Mouse (Mus musculus) retina, postnatal 7 days (tissue): ENCODE data around the gene Cdk17.
A peak's percentile ranks its signal among the peaks of the same experiment; 100 is the strongest.
"Not testable (repeated sequence)": the region's sequence is repeated elsewhere in the genome, so short reads cannot be mapped to it uniquely, and the experiment has no call there.

Source experiments
- DNase-seq: peaks from one replicate; pipeline ENCODE4 v3.0.0-alpha.2; 2012; ENCODE audit warnings: low read depth, low spot score

Cdk17 gene

DNA sequence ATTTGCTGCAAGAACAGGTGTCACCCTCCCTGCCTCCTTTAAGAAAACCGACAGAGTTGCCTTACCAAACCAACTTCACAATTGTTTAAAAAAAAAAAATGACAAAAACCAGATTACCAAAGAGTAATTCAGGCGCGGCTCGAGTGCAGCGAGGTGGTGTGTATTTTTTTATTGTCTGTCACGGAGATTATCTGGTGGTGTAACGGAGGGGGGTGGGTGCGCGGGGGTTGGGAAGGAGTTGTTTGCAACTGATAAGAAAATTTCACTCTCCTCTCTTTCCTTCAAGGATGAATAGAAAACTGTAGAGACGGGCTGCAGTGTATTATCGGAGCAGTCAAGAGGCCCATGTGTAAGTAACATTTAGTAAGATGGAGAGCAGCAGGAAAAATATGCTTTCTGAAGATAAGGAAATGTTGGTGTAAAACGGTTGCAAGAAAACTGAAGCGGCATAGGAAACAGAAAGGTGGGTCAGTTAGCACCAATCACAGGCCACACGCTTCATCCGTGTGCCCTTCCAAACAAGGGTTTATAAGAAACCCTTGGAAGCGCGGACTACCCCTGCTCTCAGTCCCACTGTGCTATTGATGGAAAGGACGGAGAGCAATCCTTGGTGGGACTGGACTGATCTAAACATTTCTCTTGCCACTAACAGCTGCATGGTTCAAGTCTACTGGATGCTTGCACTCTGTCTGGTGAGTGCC, 17.2 kb upstream of the Cdk17 start:
- no peak for DNase-seq

DNA sequence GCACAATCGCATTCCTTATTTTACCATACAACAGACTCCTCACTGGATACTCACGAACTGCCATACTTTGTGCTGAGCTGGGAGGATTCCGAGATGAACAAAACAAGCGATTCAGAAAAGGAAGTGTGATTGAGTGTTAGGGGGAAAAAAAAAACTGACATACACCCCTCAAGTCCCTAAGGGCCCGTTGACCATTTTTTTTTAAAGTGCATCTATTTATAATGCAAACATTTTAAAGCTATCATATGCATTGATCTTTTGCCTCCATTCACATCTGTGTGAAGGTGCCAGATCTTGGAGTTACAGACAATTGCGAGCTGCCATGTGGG, 16.7 kb upstream of the Cdk17 start:
- no peak for DNase-seq

DNA sequence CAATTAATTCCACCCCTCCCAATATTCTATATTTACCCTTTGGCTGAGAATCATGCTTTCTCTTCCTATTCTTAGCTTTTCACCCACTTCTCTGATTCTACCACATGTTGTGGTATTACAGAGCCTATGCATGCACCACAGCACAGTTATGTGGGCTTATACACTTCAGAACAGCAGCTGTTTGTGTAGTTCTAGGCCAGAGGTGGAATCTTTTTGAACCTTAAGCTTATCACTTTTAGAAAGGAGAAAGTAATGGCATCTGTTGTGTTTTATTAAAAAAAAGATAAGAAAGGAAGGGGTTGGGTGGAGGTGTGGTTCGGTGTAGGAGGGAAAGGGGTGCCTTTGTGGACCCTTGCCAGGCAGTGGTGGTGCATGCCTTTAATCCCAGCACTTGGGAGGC, 16.1 kb upstream of the Cdk17 start:
- DNase-seq: no peak

DNA sequence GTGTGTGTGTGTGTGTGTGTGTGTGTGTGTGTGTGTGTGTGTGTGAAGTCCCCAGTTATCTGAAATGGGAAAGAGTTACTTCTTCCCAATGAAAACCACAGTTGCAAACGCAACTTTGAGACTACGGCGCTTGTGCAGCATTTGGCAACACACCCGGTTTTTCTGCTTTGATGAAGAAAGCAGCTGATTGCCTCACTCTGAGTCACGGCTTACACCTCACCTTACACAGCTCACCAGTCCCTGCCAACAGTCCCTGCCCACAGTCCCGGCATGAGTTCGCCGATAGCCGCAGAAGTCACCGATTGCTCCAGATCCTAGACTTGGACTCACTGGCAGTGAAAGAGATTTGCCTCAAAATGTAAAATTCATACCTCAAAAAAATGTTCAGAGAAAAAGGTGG, 15.6 kb upstream of the Cdk17 start:
- DNase-seq: no peak

DNA sequence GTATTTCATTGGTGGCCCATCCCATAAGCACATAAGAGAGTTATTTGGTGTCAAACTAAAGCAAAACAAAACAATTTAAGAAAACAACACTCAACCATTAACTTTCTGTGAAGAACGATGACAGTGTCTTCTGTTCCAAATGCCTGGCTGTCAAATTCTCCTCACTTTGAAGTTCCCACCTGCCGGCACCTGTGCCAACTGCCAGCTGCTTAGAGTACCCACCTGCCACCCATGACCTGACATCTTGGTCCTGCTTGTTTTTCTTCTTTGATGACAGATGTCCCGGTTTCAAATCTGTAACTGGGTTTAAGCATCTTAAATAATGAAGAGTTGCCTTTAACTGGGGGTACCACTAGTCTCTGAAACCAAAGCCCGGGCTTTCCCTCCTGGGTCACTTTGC, 14.1 kb upstream of the Cdk17 start:
- DNase-seq: no peak

DNA sequence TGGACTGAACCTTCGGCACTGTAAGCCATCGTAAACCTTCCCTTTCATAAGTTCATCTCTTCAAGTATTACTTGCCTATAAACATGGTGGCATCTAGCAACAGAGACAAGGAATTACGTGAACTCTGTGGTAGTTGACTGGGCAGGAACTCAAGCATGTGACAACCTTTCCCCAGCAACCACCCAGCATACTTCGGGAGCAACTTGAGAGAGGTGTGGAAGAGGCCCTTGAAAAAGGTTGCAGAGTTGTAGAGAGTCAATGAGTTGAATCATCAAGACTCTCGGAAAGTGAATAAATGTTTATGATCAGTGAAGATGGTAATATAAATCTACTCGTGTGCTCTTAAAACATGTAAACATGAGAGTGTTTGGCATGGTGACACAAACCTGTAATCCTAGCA, 13.0 kb upstream of the Cdk17 start:
- no peak for DNase-seq

DNA sequence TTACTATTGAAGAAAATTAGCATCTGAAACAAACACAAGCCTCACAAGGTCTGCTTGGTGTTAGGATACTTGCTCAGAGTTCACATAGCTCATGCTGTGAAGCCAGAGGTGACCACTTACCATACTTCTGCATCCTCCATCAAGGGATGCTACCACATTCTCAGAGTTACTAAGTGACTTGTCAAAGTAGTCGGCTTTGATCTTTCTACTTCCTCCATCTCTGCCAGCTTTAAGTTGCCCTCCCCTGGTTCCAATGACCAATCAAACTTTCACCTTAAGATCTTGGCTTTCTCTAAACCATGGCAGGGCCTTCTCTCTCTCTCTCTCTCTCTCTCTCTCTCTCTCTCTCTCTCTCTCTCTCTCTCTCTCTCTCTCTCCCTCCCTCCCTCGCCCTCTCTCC, 11.1 kb upstream of the Cdk17 start:
- DNase-seq: no peak

DNA sequence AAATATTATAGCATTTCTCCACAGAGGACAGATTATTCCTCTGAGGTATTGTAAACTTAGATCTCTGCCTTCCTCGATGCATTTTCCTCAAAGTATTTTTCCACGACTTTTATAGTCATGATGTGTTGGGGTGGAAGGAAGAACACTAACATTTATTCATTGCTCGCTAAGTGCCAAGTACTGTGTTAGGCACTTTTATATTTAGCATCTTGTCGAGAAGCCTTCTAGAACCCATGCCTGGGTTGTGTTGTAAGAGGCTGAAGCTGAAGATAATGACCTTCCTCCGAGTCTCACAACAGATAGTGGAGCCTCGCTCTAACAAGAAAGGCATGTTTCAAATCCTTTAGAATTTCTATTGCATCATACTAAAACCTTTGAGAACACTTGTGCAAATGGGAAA, 8.9 kb upstream of the Cdk17 start:
- no peak for DNase-seq

DNA sequence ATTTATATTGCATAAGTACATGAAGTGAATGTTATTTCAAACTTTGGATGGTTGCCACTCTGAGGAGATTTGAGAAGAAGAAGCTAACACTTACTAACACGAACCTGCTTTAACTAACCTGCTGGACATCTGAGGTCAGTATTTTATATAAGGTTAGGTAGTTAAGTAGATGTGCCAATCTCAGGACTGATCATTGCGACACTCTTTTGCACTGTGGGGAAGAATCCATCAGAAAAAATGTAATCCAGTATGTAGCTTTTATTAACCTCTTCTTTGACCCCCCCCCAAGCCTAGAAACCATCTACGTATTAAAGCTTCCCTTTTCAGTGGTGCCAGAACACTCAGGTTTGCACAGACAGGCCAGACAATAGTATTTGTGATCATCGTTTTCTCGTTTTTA, 8.0 kb upstream of the Cdk17 start:
- DNase-seq: no peak

DNA sequence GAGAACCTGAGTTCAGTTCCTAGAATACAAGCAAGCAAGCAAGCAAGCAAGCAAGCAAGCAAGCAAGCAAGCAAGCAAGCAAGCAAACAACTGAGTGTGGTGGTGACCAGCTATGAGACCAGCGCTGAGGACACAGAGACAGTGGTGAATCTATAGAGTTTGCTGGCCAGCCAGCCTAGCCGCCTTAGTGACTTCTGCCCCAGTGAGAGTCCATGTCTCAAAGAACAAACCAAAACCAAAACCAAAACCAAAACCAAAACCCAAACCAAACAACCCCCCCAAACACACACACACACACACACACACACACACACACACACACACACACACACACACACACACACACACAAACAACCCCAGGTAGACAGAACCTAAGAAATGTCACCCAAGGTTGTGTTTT, 7.3 kb upstream of the Cdk17 start:
- not testable (repeated sequence) for DNase-seq

DNA sequence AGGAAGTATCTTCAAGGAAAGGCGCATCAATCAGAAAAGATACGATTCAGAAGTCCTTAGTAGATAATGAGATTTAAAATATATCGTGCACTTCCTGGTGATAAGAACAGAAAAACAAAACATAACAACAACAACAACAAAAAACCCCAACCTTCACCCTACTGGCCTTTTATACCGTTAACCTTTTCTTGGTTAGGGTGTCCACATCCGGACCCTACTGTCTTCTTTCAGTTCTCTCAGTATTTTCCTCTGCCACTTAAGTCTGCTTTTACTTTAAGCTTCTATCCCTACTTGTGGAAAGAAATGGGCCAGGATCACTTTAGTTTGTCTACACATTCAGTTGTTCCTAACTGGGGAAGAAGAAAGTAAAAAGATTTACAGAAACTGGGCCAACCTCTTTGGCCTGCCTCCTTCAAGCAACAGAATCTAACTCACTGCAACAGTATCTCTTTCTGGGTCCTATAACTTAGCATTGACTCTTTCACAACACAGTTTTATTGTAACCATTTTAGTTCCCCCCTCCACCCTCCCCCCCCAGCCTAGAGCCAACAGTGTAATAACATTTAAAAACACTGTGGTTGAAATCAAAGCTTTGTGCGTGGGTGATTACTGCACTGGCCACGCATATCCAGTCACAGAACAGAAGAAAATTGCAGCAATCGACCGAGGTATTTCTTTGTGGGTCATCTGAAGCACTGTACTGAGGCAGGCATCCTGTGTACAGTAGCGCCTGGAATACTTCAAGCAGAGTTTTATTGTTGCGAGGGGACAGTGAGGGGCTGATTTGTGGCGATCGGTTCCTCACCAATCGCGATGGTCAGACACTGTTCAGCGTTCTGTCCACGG, 801 bp upstream of the Cdk17 start:
- DNase-seq: no peak

DNA sequence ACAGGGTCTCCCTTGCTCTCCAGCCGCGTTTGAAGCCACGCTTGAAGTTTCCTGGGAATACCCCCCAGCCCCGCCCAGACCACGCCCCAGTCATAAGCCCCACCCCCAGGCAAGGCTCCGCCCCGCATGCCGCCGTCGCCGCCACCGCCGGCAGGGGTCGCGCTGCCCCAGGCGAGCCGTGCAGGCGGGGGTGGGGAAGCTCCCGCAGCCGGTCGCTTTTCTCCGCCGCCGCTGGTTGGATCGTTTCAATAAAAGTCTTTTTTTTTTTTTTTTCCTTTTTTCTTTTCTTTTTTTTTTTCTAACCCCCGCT, 223 bp upstream of the Cdk17 start:
- peak; percentile 82 for DNase-seq

DNA sequence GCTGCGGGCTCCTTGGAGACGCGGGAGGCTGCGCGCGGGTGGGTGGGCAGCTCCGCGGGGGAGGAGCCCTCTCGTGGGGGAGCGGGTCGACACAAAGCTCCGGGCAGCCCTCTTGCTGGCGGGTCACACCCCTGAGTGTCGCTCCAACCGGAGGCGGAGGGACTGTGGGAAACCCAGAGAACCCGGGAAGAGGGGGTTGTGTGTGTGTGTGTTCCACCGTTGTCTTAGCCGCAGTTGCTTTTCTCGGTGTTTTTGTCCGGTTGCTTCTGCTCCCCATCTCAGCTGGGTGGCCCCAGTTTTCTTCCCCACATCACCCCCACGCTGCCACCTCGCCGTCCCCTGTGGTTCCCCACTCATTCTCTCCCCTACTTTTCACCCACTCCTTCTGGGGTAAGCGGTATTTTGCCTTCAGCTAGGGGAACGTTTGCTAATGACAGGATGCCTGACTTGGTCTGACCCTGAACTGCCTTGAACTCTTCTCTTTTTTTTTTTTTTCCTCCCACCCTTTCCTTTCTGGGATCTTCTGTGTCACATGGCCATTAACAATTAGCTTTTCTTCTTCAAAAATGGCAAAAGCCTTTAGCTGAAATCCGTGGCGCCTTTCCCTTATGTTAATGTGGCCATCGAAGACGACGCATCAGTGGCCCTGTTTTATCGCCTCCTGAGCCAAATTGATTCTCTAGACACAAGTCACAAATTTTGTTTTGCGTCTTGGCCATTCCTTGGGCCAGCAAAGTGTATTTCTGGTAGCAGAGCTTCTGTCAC, 1.0 kb downstream of the Cdk17 start:
- DNase-seq: no peak

DNA sequence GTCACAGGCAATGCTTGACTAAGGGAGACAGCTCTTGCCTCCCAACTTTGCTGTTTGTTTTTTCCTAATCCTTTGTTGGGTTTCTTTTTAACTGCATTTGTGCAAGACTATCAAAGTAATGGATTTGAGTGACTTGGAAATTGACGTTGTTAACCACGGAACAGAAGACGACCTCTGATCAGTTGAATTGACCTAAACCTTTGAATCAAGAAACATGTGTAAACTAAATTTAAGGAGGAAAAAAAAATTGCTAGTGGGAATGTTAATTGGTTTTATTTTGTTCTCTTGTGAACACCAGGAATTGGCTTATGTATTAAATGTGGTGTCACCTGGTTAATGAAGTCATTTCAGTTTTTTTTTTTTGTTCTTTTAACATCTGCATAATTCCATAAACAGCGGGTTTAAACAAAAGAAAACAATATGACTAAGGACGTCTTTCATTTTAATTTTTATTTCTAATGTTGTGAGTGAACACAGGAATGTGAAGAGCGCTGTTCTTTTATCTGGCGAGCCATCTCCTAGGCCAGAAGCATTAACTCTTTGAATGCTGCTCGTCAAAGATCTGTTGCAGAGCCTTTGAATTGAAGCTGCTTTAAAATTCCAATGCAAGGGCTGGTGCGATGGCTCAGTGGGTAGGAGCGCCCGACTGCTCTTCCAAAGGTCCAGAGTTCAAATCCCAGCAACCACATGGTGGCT, 1.7 kb downstream of the Cdk17 start:
- DNase-seq: no peak

DNA sequence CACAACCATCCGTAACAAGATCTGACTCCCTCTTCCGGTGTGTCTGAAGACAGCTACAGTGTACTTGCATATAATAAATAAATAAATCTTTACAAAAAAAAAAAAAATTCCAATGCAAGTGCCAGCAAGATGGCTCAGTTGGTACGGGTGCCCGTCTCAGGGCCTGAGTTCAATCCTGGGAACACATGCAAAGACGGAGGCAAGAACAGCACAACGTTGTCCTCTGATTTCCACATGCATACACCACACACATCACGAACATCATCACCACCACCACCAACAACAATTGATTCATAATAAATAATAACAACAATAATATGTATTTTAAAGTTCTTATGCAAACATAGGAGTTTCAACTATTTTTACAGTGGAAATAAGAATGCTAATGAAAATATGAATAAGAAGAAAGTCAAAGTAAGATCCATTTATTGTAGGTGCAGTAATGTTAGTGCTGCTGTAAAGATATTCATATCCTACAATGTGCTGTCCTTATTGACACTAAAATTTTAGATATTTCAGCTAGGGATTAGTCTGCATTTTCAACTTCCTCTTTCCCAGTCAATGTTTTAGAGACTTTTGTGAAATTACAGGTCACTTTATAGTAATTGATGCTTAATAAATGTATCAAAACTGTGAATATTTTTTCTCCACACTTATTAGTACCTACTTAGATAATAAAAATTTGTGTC, 2.4 kb downstream of the Cdk17 start:
- no peak for DNase-seq

DNA sequence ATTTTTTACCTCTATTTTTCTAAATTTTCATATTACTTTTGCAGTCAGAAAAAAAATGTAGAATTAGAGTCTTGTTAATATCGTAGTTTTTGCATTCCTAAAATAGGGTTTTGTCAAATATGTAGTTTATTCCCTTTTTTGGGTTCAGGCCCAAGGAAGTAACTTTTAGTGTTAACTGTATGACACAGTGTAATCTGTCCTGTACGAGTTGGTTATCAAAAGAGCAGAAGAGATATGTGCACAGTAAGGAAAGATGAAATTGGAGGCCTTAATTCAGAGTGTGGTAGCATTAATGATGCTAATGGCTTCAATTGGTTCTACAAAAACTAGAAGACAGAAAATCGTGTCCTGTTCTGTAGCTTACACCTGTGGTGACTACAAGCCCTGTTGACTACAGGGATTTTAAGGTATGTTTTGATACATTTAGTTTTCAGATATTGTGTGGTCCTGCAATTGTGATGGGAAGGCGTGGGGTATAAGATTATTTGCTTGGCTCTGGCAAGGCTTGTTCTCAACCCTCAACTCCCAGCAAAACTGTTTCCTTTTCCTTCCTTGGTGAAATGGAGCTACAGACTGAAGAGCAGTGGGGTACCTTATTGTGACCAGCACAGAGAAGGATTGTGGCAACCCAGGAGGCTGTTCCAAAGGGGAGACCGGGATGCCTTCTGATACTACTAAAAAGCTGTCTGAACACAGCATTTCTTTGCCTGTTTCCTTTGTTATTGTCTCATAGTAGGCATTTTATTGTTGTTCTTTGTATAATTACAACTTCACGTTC, 3.2 kb downstream of the Cdk17 start:
- no peak for DNase-seq

DNA sequence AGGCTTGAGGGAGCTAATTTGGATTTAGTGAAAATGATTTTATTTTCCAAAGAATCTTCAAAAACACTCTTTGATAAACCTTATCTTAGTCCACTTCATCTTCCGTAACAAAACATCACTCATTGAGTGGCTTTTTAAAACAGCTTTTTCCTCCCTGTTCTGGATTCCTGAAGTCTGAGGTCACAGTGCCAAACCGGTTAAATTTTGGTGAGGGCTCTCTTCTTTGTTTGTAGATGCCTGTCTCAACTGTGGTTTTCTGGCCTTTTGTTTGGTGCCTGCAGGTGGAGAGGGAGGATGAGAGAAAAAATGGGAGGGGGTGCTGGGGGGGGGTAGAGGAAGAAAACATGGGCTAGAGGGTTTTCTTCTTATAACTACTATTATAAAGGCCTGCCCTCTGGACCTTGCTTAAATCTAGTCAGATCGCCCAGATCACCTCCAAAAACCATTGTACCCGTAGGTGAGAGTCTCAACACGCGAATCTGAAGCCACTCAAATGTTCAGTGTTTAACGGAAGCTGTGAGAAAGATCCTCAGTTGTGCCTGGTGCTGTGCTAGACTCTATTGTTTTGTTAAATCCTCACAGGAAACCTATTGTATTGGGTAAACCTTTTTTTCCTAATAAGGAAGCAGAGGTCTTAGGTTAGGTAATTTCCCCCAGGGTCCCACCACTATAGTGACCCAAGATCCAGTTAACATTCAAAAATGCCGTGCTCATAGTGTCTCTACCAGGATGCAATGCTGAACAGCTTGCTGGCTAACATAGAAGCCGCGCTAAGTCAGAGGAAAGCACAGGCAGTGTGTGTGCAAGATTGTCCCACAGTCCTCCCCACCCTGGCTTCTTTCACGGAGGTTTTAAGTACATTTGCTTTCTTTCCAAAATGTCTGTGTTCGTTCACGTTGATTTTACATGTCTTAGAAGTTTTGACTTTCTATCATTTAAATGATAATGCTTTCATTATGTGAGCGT, 5.0 kb downstream of the Cdk17 start:
- no peak for DNase-seq

DNA sequence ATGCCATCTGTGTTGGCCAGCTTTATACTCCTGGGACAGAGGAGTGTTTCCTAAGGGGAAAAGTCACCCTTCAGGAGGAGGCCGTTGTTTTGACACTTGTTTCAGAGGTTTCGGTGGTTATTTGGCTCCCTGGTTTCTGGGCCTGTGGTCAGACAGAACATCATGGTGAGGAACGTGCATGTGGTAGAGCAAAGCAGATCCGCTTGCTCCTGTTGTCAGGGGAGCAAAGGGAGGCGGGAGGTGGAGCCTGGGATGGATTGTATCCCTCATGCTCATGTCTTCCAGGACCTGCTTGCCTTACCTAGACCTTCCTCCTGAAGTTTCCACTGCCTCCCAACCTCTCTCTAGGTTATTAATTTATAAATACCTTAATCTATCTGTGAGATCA, 5.7 kb downstream of the Cdk17 start:
- DNase-seq: no peak

DNA sequence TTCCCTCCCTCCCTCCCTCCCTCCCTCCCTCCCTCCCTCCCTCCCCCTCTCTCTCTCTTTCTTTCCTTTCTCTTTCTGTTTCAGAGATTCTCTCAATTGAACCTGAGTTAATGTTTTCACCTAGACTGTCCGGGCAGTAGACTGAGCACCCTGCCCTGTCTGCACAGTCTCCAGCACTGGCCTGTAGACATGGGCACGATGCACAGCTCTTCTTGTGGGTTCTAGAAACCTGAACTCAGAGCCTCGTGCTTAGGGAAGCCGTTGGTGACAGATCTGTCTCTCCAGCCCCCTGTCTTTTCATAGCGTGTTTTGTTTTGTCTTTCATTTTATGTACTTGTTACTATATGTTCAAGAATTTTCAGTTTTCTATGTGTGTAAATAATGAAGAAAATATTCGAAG, 6.6 kb downstream of the Cdk17 start:
- no peak for DNase-seq

DNA sequence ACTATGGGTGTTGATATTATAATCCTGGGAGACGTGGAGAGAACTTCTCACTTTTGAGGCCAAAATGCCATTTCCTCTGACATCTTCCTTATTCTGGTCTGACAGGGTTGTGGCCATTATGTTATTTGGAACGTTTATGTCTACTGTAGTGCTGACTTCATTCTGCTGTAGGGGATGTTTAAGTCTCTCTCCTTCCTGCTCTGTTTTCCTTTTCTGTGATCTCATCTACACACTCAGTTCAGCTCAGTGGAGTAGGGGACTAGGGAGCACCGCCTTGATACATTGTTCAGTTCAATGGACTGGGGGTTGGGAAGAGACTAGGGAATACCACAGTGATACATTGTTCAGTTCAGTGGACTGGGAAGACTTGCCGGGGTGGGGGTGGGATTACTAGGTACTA, 7.4 kb downstream of the Cdk17 start:
- DNase-seq: no peak
